In the genomic region with DNA sequence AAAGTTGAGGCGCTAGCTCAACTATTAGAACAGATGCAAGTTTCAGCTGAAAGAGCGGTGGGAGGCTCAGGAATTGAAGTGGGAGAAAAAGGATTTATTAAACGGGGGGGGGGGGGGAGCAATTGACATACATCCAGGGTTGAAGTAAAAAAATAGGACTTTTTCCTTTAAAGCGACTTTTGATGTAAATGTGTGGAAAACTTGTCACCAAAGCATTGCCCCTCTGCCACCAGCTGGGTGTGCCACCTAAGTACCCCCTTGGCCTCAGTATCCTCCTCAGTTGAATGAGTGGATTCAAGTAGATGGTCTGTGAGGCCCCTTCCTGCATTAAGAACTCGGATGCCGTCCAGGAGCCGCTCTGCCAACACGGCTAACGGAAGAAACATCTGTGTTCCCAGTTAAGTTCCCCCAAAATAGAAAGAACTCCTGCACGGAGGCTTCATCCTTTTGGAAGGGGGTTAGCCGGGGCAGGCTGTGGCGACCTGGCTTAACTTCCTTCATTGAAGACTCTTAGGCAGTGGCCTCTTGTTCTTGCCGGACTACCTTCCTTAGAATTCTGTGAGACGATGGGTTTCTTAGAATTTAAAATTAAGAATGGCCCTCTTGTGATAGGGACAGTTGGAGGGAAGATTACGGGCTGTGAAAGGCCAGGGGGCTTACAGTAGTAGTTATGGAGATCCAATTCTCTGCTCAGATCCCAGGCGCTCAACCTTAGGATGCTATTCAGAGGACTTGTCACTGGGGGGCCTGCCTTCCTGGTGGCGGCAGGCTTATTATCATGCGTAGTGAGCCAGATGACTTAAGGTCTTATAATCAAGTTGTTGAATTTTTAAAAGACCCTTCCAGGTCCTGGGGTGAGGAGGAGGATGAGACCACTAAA, we compare ENCODE assay signal across 8 mouse cellular contexts. TPM values are rescaled to one million over a fixed set of nuclear protein-coding genes. Genes with fewer than 3 reads are reported as not detected.
DNase-seq lines count a peak whose midpoint lies in the region; ATAC-seq and TF ChIP-seq lines count a peak whose summit lies in the region.

No protein-coding gene starts in this region.

- H3K4me1 ChIP-seq in brown adipose tissue, adult 24 weeks (ENCODE audit: control insufficient read depth, insufficient read depth, insufficient read length, low read length), result peaks cover 17% of the 10 kb centered on the region
- peaks cover 10% of the 10 kb centered on the region; the same call in 1 of the 2 replicates for H3K4me1 ChIP-seq in heart, embryonic 12.5 days (replicated peaks)
- H3K4me1 ChIP-seq in limb, embryonic 10.5 days, result peaks cover 68% of the 10 kb centered on the region
- peaks cover 11% of the 10 kb centered on the region for H3K4me1 ChIP-seq in neural tube, embryonic 11.5 days (ENCODE audit: control insufficient read depth, insufficient read depth, low read length)

- peak; percentile 35 for TF ChIP-seq CTCF in gastrocnemius, adult 2 months (IDR thresholded peaks at IDR 0.05)

- peak overlapping the region; percentile 68 for H3K4me2 ChIP-seq in heart, embryonic 12.5 days
- H3K4me2 ChIP-seq in neural tube, embryonic 11.5 days (ENCODE audit: low read depth), result peak overlapping the region; percentile 67

- no peak for ATAC-seq in heart, embryonic 12.5 days (ENCODE audit: insufficient number of reproducible peaks, low FRiP score)
- ATAC-seq in neural tube, embryonic 11.5 days (ENCODE audit: insufficient read depth, low FRiP score, low TSS enrichment), result no peak

- no peaks in the 10 kb centered on the region for H3K9me3 ChIP-seq in heart, embryonic 12.5 days (replicated peaks)
- H3K9me3 ChIP-seq in limb, embryonic 10.5 days (replicated peaks), result no peaks in the 10 kb centered on the region
- no peaks in the 10 kb centered on the region for H3K9me3 ChIP-seq in neural tube, embryonic 11.5 days (ENCODE audit: control insufficient read depth, low read length)

- peak overlapping the region; percentile 95 for H3K27ac ChIP-seq in gastrocnemius, adult 2 months
- peak overlapping the region; percentile 91 for H3K27ac ChIP-seq in brown adipose tissue, adult 24 weeks (replicated peaks; ENCODE audit: low read depth, low read length)
- H3K27ac ChIP-seq in heart, embryonic 12.5 days (ENCODE audit: poor library complexity, severe bottlenecking), result peak overlapping the region; percentile 85; the same call in 1 of the 2 replicates
- H3K27ac ChIP-seq in limb, embryonic 10.5 days, result peak overlapping the region; percentile 98
- no peak overlapping the region for H3K27ac ChIP-seq in neural tube, embryonic 11.5 days (ENCODE audit: low read depth, low read length)

- peaks cover 5% of the 10 kb centered on the region; the same call in 1 of the 2 replicates for H3K36me3 ChIP-seq in heart, embryonic 12.5 days
- peaks cover 35% of the 10 kb centered on the region for H3K36me3 ChIP-seq in limb, embryonic 10.5 days
- peaks cover 2% of the 10 kb centered on the region; the same call in 1 of the 2 replicates for H3K36me3 ChIP-seq in neural tube, embryonic 11.5 days (ENCODE audit: control insufficient read depth, insufficient read depth, low read length)

- peak; percentile 56 for DNase-seq in gastrocnemius, adult 2 months
- DNase-seq in gastrocnemius, adult 8-10 months (ENCODE audit: low spot score in 2 of 2), result no peak
- DNase-seq in limb, embryonic 10.5 days (ENCODE audit: low spot score), result no peak
- DNase-seq in neural tube, embryonic 11.5 days (ENCODE audit: low spot score), result no peak
- DNase-seq in cerebellum, postnatal 14 days, result no peak
- DNase-seq in layer of hippocampus, adult 9-11 months, result no peak

- H3K27me3 ChIP-seq in heart, embryonic 12.5 days (replicated peaks), result peaks cover 10% of the 10 kb centered on the region; the same call in 1 of the 2 replicates
- H3K27me3 ChIP-seq in limb, embryonic 10.5 days (ENCODE audit: low read depth, poor library complexity, severe bottlenecking), result peaks cover 6% of the 10 kb centered on the region; the same call in 1 of the 2 replicates
- no peaks in the 10 kb centered on the region for H3K27me3 ChIP-seq in neural tube, embryonic 11.5 days (ENCODE audit: control insufficient read depth, insufficient read depth, low read length)

- intact Hi-C loops in gastrocnemius, adult 2 months (cut with DNase I), result loop anchor here (5.0 to 10.0 kb wide), 5 partner anchors 43 to 936 kb away; no protein-coding TSS in a partner anchor

- H3K9ac ChIP-seq in heart, embryonic 12.5 days, result peak overlapping the region; percentile 82
- H3K9ac ChIP-seq in neural tube, embryonic 11.5 days (ENCODE audit: low read length), result peak overlapping the region; percentile 87

- H3K4me3 ChIP-seq in gastrocnemius, adult 2 months, result peak overlapping the region; percentile 99
- H3K4me3 ChIP-seq in brown adipose tissue, adult 24 weeks (ENCODE audit: insufficient read depth, low read depth, low read length), result peak overlapping the region; percentile 94
- H3K4me3 ChIP-seq in heart, embryonic 12.5 days, result peak overlapping the region; percentile 75
- peak overlapping the region; percentile 99 for H3K4me3 ChIP-seq in limb, embryonic 10.5 days
- peak overlapping the region; percentile 94 for H3K4me3 ChIP-seq in neural tube, embryonic 11.5 days (ENCODE audit: low read depth, low read length)

- WGBS in heart, embryonic 12.5 days, result 2% methylated on average over 18 of the region's 18 CpGs
- WGBS in limb, embryonic 10.5 days, result under 1% methylated on average over 18 of the region's 18 CpGs
- WGBS in neural tube, embryonic 11.5 days, result 2% methylated on average over 18 of the region's 18 CpGs

RNA-seq across cellular contexts. Expression of a gene that starts 1.7 kb away (rescaled TPM):
- total RNA-seq in gastrocnemius, adult 2 months (2021), result 10 to 100 TPM; 45.8 to 69.1 TPM
- 10 to 100 TPM; 26.5 to 55.1 (median 45.2) TPM for total RNA-seq in gastrocnemius, adult 8-10 months (2022)
- 38.6 and 44.2 TPM in 2 replicates for polyA plus RNA-seq in brown adipose tissue, adult 24 weeks (2012; ENCODE audit: insufficient read depth, insufficient read length, missing spikeins)
- polyA plus RNA-seq in heart, embryonic 12.5 days (2016; fragmentation: Nextera tagmentation; extraction: Ambion mirVana), result 28.6 and 30.3 TPM in 2 replicates
- polyA plus RNA-seq in limb, embryonic 10.5 days (2016; fragmentation: Nextera tagmentation; extraction: Ambion mirVana), result 58.9 and 75.2 TPM in 2 replicates
- 48.3 and 48.9 TPM in 2 replicates for polyA plus RNA-seq in neural tube, embryonic 11.5 days (2014; fragmentation: Nextera tagmentation; extraction: Ambion mirVana)

RNA-seq across cellular contexts. Expression of a gene that starts 49.2 kb away (rescaled TPM):
- total RNA-seq in gastrocnemius, adult 2 months (2021), result 100 to 1,000 TPM; 135 to 136 TPM
- 100 to 1,000 TPM; 137 to 175 (median 164) TPM for total RNA-seq in gastrocnemius, adult 8-10 months (2022)
- polyA plus RNA-seq in brown adipose tissue, adult 24 weeks (2012; ENCODE audit: insufficient read depth, insufficient read length, missing spikeins), result 10.3 and 11.7 TPM in 2 replicates
- 48.2 and 53.1 TPM in 2 replicates for polyA plus RNA-seq in heart, embryonic 12.5 days (2016; fragmentation: Nextera tagmentation; extraction: Ambion mirVana)
- 0.36 and 0.39 TPM in 2 replicates for polyA plus RNA-seq in limb, embryonic 10.5 days (2016; fragmentation: Nextera tagmentation; extraction: Ambion mirVana)
- polyA plus RNA-seq in neural tube, embryonic 11.5 days (2014; fragmentation: Nextera tagmentation; extraction: Ambion mirVana), result 5.0 and 5.7 TPM in 2 replicates
